Mouse (Mus musculus): ENCODE results near the gene Cacna1b.

Cacna1b gene

GRCm38 (mm10) chr2:24556347-24556746 lies 206.6 kb downstream of the Cacna1b start:
- in situ Hi-C loops (cut with MboI, MseI): loop anchor here (25.0 kb wide), 1 partner anchor 844 kb away; no protein-coding TSS in a partner anchor

- in situ Hi-C loops (cut with MboI, MseI): loop anchor here (25.0 kb wide), 1 partner anchor 842 kb away; no protein-coding TSS in a partner anchor
These were observed 209.0 kb downstream of the Cacna1b start for GRCm38 (mm10) chr2:24553962-24554361.
